Mouse (Mus musculus) c-Kit-positive CD71-positive TER-119-positive erythroid progenitor cells, embryonic 14.5 days (primary cell): Measurements from ENCODE around the gene Lmln.
"Not testable (repeated sequence)": the region's sequence is repeated elsewhere in the genome, so short reads cannot be mapped to it uniquely, and the experiment has no call there.

Experiments
- DNase-seq: peaks from one replicate; pipeline ENCODE4 v3.0.0-alpha.2; 2013; ENCODE audit warnings: low spot score

Lmln gene

DNA sequence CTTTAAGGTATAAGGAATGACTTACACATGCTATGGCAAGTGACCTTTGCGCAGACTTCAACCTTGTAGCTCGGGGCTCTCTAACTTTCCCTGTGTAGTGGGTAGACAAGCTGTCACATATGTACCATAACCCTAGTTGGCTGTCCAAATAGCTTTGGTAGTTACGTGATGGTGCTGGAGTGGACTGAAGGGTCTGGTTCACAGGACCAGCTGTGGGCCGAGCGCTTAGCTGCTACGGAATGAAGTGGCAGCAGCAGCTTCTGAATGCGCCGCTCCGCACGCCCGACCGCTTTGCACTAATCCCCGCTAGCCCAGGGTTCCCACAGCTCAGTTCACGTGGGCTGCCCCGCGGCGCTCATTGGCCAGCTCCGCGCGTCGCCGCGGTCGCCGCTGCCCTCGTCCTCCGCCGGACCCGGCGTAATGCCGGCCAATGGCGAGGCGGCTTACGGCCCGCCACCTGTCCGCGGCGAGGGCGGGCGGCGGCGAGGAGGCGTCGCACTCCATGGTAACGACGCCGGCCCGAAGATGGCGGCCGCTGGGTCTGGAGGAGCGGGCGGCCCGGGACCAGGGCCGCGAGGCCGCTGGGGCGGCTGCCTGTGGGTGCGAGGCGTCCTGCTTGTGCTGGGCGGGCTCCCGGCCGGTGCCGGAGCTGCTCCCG is at the start of gene Lmln:
Gene Lmln (plus strand): TSS at position 498 of the 658 bp plus-strand sequence.
- peak; percentile 82 for DNase-seq

DNA sequence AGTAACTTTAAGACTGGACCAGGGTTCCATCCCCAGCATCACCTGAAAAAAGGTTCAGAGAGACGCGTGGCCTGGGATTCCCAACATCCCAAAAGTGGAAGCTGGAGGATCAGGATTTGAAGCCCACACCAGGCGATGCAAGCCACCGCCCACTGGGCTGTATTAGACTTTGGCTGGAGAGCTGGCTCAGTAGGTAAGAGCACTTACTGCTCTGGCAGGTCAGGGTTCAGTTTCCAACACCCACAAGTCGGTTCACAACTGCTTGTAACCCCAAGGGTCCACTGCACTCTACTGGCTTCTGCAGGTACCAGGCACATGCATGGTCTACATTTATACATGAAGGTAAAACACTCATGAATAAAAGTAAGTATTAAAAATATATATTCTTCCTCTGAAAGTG is 48.5 kb upstream of the Lmln start:
- no peak for DNase-seq

DNA sequence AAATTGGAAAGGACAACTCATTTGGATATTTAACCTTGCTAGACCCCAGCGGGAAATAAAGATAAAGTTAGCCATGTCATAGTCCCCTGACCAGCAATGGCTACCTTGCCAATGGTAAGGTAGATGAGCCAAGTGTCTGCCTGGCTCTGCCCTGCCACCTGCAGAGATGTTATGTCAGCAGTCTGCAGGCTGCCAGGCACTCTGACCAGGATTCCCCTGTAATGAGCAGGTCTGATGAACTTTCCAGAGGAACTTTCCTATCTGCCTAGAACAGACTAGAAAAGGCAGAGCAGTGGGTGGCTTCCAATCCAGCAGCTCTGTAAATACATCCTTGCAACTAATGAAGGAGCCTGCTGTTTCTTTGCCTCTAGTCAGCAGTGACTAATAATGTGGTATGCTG is 47.4 kb upstream of the Lmln start:
- no peak for DNase-seq

DNA sequence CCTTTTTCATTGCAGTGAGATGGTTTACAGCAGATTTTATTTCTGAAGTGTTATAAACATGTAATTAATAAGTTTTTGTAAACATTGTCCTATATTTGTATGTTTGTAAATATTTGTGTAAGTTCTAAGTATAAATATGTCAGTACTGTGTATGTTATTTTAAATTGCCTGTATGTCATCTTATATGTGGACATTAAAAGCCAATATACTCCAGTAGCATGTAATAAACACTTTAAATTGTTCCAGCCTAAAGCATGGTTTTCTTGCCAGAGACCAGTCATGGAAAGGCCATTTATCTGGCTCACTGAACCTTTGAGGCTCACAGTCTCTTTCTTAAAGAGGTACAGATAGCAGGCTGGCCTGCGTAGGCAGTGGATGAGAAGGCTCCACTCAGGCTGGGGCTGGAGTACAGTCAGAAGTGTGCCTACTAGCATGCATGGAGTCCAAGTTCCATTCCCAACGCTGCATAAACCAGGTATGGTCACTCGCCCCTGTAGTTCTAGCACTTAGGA is 46.9 kb upstream of the Lmln start:
- DNase-seq, result no peak

DNA sequence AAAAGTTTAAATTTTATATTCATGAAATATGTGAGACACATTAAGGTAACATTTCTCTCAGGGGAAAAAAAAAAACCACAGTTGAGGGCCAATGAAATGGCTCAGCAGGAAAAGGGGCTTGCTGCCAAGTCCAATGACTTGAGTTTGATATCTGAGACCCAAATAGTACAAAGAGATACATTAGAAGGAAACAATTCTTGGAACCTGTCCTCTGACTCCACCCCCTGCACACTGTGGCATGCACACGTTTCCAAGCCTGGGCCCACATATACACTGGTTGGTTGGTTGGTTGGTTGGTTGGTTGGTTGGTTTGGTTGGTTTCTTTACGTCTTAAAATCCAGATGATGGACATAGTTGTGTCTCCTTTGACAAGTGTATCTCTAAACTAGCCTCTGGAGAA is 46.3 kb upstream of the Lmln start:
- no peak for DNase-seq

DNA sequence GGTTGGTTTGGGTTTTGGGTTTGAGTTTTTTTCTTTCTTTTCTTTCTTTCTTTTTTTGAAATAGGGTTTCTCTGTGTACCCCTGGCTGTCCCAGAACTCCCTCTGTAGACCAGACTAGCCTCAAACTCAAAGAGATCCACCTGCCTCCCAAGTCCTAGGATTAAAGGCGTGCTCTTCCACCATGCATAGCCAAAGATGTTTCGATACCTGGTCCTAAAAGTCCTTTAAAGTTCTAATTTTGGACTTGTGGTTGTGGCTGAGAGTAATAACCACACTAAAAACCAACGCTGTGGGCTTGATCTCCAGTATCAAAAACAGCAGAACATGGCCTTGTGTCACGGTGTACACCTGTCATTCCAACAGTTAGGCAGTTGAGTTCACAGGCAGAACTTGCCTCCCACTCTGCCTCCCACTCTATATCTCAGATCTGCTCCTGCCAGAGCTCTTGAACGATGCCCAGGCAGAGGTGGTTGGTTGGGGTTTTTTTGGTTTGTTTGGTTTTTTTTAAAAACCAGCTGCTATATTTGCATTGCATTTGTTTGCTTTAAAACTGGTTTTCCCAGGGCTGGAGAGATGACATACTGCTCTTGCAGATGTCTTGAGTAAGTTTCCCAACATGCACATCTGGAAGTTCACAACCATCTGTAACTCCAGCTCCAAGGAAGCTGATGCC is 44.5 kb upstream of the Lmln start:
- no peak for DNase-seq

DNA sequence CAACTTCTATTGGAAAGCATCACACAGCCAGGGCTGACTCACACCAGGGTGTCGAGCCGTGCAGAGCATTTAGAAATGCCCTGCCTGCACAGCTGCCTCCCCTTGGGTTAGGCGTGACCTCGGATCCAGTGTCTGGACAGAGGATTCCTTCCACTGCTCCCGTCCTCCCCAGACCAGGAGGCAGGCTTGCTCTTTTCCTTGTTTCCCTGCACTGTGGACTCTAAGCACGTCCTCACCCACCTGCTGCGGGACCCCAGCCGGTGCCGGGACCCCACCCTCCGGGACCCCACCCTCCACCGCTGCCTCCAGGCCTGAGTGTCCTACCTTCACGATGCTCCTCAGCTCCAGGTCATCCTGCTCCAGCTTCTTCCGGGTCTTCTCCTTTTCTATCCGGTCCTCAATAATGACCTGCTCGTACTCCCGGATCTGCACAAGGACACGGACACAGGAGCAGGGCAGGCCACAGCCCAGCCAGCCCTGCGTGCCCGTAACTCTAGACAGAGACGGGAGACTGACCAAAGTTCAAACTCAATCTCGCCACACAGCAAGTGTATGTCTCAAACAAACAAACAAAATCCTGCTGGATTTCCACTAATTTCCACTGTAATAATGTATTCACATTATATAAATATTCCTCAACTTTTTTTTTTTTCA is 43.1 kb upstream of the Lmln start:
- DNase-seq, result no peak

DNA sequence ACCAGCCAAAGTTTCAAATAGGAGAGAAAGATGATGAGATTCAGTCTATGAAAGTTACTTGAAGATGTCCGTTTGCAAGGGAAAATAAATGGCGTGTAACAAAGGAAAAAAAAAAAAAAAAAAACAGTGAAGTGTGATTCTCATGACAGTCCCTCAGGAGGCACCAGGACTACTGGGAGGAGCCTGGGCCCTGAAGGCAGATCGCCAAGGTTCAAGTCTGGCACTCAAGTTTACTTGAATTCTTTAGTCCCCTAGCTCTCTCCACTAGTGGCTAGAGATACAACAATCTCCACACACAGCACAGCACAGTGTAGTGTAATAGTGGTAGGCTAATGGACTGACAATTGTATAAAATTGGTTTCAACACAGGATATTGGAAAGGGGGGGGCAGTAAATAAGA is 40.9 kb upstream of the Lmln start:
- DNase-seq, result no peak

DNA sequence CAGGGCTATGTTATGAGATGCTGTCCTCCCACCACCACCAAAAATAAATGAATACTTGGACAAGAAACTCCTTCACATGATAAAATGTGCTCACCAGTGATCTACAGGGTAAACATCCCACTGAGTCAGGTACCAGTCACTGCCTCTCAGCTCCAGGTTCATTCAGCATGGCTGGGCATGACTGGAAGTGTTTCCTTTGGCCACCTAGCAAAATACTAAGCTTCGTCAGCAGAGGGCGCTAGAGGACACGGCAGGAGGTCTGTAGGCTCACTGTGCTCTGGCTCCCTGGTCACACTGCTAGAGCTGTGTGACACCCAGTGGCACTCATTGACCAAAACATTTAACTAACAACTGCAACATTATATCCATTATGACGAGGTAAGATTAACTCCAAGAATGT is 38.6 kb upstream of the Lmln start:
- DNase-seq, result peak; percentile 78

DNA sequence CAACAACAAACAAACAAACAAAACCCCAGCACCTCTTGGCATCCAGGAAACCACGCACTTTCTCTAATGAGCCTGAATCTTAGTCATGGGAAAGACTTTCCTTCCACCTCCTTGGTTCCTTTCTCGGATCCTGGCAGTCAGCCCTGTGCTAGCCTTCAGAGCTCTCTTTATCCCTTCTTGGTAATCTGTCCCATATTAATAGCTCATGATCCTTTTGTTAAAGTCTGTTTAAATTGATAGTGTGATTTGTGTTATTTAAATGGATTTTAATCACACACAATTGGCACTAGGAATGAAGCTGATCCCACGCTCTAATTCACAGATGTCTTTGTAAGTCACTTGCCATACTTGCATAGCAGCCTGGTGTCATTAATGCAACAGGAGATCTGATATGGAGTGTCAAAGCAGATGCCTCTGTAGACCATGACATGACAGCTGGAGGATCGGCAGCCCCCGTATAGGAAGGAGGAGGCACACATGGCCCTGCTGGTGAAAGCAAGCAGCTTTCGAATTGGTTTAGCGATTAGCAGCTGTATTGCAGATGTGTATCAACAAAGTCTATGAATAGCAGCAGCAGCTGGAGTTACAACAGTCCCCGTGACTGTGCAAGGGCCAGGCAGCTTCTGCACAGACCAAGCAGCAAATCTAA is 37.7 kb upstream of the Lmln start:
- DNase-seq, result no peak

DNA sequence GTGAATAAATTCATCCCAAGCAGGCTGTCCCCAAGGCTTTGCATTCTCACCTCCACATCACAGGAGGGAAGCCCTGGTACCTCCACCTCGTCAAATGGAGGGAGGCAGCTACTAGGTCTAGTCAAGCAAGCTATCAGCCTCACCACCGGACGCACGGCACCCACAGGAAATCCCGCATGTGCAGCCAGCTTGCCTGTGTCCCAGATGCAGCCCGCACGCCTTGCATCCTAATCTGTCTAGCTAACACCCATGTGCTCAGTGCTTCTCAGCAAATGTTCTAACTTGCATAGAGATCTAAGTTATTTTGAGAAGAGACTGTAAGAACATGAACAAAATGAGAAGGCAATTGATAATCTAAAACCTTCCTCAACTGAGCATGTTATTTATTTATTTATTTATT is 36.0 kb upstream of the Lmln start:
- no peak for DNase-seq

DNA sequence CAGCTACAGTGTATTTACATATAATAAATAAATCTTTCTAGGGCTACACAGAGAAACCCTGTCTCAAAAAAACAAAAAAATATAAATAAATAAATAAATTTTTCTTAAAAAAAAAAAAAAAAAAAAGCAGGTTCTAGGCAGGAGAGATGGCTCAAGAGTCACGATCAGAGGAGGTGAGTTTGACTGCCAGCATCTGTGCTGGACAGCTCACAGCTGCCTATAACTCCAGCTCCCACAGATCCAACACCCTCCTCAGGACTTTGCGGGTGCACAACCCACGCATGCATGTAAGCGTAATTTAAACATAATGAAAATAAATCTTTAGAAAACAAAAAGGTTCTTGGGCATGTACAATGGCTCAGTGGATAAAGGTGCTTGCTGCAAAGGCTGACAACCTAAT is 26.3 kb upstream of the Lmln start:
- DNase-seq, result no peak

DNA sequence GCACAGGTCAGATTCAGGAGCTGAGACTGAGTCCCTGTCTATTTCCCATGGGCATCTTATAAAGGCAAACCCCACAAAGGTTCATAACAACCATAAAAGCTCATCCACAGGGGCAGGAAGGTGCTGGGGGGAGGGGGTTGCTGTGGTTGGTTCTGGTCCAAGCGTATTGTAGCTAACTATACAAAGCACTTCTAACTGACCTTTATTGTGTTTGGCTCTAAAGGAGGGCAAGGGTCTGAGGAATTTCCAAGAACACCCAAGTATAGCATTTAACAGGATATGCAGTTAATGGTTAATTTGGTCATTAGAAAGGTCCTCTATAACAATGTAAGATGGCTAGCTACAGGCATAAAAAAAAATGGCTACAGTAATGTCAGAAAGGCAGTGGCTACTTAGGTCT is 19.6 kb upstream of the Lmln start:
- no peak for DNase-seq

DNA sequence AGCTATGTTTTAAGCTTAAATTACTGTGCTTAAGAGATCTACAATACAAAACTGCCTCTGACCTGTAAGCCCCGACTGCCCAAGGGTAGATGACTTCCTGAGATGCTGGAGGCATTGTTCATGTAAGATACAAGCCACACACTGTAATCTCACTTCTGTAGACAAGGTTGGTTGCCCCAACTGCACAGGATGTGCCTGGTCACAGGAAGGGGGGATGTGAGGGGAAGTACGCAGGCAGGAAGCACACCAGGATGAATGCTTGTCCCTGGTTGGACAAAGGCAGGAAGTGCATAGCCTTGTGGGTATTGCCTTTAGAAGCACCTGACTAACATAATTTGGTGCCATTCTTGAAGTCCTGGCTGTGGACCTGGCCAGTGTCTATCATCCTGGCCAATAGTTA is 19.1 kb upstream of the Lmln start:
- no peak for DNase-seq

DNA sequence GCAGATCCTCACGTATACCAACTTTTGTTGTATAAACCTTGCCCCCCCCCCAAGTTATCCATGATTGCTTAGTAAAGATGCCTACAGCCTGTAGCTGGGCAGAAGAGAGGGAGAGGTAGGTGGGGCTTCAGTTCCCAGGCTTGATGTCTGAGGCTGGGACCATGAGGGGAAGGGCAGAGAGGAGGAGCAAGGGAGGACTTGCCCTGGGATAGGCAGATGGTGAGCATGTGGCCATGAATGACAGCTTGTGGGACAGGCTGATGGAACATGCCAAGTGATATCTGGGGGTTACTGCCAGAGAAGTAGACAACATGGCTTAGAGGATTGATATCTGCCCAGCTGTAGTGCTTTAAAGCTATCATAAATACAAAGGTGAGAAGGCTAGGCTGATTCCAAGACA is 14.3 kb upstream of the Lmln start:
- no peak for DNase-seq

DNA sequence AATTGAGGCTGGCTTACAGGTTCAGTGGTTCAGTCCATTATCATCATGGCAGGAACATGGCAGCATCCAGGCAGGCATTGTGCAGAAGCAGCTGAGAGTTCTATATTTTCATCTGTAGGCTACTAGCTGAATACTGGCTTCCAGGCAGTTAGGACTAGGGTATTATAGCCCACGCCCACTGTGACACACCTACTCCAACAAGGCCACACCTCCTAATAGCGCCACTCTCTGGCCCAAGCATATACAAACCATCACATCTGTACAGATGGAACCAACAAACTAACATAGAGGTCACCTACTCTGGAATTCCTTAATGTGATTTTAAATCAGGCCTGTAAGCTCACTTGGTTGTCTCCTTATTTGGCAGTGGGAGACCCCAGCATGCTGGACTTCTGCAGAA is 13.6 kb upstream of the Lmln start:
- DNase-seq, result no peak

DNA sequence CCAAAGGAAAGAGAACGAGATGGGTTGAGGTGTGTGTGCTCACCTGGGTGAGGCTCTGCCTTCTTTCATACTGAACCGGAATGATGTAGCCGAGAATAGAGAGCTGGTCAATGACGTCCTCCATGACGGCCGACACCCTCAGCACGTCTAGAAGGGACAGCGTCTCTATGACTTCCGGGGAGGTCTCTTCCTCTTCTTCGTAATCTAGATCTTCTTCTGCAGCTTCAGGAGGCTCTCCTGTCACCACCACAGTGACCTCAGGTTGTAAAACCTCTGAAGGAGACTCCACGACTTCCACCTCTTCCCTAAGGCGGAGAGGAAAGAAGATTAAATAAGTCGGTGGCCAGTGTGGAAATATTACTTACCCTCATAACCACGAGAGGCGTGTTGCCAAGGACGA is 12.5 kb upstream of the Lmln start:
- no peak for DNase-seq

DNA sequence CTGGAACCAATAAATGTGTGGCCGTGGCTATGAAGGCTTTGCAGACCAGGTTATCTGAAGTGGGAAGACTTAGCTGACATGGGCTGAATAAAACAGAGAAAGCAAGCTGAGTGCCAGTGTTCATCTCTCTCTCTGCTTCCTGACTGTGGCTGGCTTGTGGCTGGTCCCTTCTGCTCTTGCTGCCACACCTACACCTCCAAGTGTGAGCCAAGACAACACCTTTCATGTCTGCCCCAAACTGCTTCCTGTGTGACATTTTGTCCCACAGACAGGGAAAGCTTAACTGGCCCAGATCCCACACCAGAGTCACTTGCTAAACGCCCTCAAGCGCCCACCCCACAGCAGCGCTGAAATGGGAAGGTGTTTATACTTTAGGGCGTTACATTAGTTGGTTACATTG is 9.2 kb upstream of the Lmln start:
- DNase-seq, result no peak

DNA sequence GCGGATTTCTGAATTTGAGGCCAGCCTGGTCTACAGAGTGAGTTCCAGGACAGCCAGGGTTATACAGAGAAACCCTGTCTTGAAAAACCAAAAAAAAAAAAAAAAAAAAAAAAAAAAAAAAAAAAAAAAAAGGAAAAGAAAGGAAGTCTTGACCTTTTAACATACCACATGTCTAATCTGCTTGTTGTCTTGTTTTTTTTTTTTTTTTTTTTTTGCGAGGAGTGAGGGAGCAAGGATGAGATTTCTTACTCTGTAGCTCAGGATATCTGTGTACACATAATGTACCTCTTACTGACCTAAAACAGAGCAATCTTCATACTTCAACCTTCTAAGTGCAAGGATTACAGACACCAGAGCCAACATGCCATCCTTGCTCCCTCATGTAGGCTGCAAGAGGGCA is 7.4 kb upstream of the Lmln start:
- not testable (repeated sequence) for DNase-seq

DNA sequence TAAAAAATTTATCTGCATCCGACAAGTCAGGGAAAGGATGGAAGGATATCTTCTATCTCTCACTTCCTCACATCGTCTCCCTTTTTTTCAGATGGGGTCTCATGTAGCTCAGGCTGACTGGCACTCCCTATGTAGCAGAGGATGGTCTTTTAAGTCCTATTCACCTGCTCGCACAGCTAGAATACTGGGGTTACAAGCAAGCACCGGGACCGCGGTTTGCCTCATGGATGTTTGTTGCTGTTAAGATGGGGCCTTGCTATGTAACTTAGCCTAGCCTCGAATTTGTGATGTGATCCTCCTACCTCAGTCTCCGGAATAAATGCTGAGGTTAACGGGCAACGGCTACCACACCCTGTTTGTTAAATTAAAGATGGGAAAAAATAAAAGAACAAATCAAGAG is 6.7 kb upstream of the Lmln start:
- no peak for DNase-seq

DNA sequence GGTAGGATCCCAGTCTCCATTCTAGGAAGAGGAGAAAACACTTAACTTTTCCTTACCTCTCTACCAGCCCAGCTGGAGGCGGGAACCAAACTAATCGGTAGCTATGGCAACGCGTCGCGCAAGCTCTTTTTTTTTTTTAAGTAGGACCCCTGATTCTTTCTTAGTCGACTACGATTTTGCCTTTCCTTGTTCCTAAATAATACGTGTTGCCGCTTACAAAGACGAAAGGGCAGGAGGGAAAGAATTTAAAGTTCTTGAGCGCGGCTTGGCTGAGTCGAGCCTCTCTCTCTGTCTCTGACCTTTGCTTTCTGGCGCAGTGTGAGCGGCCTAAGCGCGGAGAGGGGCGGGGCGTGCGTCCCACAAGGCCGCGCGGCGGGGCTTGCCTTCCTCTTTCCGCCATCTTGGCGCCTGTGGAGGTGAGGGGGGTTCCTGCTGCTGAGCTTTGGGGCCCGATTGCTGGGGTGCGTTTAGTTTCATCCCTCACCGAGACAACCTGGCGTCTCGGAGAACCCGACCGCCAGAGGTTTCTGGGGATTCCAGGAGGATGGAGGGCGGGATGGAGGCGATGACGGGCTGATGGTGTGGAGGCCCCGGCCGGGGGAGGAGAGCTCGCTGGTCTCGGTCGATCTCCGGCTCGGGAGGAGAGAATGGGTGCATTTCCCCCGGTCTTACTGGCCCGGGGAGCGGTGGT is 6.1 kb upstream of the Lmln start, which contains the start of the genes Iqcg and Rpl35a:
Gene Iqcg (minus strand): TSS at position 124 of the 691 bp plus-strand sequence.
Gene Rpl35a (plus strand): TSS at position 359 of the 691 bp plus-strand sequence.
- DNase-seq, result peak; percentile 87

DNA sequence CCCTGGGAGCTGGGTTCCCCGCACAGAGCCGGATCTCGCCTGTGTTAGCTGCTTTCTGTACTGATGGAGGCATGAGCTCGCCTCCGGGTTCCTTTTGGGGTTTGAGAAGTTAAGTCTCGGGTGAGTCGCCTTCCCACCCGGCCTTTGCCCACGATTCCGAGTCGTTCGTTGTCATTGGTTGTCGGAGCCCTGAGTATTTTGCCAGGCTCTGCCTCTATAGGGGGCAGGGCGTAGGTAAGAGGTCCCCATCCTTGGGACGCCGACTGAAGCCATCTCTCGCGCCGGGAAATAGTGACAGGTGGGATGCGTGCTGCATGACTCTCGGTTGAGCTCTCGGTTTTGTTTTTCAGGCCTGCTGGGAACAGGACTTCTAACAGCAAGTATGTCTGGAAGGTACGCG is 5.5 kb upstream of the Lmln start:
- DNase-seq, result peak; percentile 40
